Mouse (Mus musculus) thymus, adult 18-20 months (tissue): ENCODE results near the gene Mef2b.
"Not testable (repeated sequence)": the region's sequence is repeated elsewhere in the genome, so short reads cannot be mapped to it uniquely, and the experiment has no call there.

Source experiments
- DNase-seq, 2 experiments: peaks; one replicate each; pipeline ENCODE4 v3.0.0; 2022; ENCODE audit warnings: mixed read lengths in 2 of 2

The Mef2b gene

GRCm38 (mm10) chr8:70181212-70181902 lies 41.8 kb downstream of the Mef2b start:
- DNase-seq, result no peak

GRCm38 (mm10) chr8:70181903-70182252 lies 42.4 kb downstream of the Mef2b start:
- no peak for DNase-seq

GRCm38 (mm10) chr8:70183194-70183593 lies 43.7 kb downstream of the Mef2b start:
- DNase-seq, result no peak

GRCm38 (mm10) chr8:70188707-70189106 lies 49.2 kb downstream of the Mef2b start:
- no peak for DNase-seq

- no peak for DNase-seq
These were observed 53.7 kb downstream of the Mef2b start for GRCm38 (mm10) chr8:70193238-70193637.

GRCm38 (mm10) chr8:70194191-70194590 lies 54.7 kb downstream of the Mef2b start:
- no peak for DNase-seq

- no peak for DNase-seq
These were observed 56.3 kb downstream of the Mef2b start for GRCm38 (mm10) chr8:70195762-70196161.

GRCm38 (mm10) chr8:70197603-70198002 lies 58.1 kb downstream of the Mef2b start:
- DNase-seq, result no peak

- no peak for DNase-seq
These were observed 60.7 kb downstream of the Mef2b start for GRCm38 (mm10) chr8:70200098-70200681.

GRCm38 (mm10) chr8:70201417-70201816 lies 61.9 kb downstream of the Mef2b start:
- DNase-seq, result no peak

GRCm38 (mm10) chr8:70203072-70203471 lies 63.6 kb downstream of the Mef2b start:
- DNase-seq, result no peak

GRCm38 (mm10) chr8:70204757-70205156 lies 65.2 kb downstream of the Mef2b start:
- no peak for DNase-seq

GRCm38 (mm10) chr8:70208130-70208529 lies 68.6 kb downstream of the Mef2b start:
- no peak for DNase-seq

- DNase-seq, result no peak
These were observed 71.0 kb downstream of the Mef2b start for GRCm38 (mm10) chr8:70210538-70210937.

- no peak for DNase-seq
These were observed 71.8 kb downstream of the Mef2b start for GRCm38 (mm10) chr8:70211275-70211674.

- DNase-seq, result no peak
These were observed 72.2 kb downstream of the Mef2b start for GRCm38 (mm10) chr8:70211726-70212111.

GRCm38 (mm10) chr8:70212112-70213055 lies 72.9 kb downstream of the Mef2b start, which contains the start of gene Slc25a42:
Slc25a42 (minus strand) TSS chr8:70212305.
- peak; percentile 97 to 99 for DNase-seq

GRCm38 (mm10) chr8:70214411-70214810 lies 74.9 kb downstream of the Mef2b start:
- no peak for DNase-seq

- no peak for DNase-seq
These were observed 75.6 kb downstream of the Mef2b start for GRCm38 (mm10) chr8:70215092-70215491.

GRCm38 (mm10) chr8:70216161-70216560 lies 76.7 kb downstream of the Mef2b start:
- not testable (repeated sequence) for DNase-seq

- DNase-seq, result no peak
These were observed 77.1 kb downstream of the Mef2b start for GRCm38 (mm10) chr8:70216566-70216965.
